Mouse (Mus musculus): Measurements from ENCODE around the gene Elmo2.
A peak's percentile ranks its signal among the peaks of the same experiment; 100 is the strongest.

Gene Elmo2

GRCm38 (mm10) chr2:165301409-165301808, 24.9 kb downstream of the Elmo2 start:
- no peak for ATAC-seq (ENCODE audit: insufficient number of reproducible peaks, low FRiP score, low TSS enrichment)

DNA sequence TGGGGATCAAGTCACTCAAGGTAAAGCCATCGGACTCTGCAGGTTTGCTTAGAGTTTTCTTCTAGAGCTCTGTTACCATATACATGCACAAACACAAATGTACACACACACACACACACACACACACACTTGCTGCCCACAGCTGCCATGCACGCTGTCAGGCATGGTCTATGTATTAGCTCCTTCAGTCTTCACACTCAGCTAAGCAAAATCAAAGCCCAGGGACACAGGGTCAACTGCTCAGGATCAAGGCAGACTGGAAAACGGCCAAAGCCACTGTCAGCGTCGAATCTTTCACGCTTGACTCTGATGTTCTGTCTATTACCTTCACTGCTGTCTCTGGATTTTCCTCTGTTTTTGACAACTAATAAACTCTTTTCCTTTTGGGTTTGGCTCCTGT, 25.4 kb downstream of the Elmo2 start:
- ATAC-seq (ENCODE audit: insufficient number of reproducible peaks, low FRiP score, low TSS enrichment), result no peak

GRCm38 (mm10) chr2:165300424-165300823, 25.9 kb downstream of the Elmo2 start:
- no peak for ATAC-seq (ENCODE audit: insufficient number of reproducible peaks, low FRiP score, low TSS enrichment)

DNA sequence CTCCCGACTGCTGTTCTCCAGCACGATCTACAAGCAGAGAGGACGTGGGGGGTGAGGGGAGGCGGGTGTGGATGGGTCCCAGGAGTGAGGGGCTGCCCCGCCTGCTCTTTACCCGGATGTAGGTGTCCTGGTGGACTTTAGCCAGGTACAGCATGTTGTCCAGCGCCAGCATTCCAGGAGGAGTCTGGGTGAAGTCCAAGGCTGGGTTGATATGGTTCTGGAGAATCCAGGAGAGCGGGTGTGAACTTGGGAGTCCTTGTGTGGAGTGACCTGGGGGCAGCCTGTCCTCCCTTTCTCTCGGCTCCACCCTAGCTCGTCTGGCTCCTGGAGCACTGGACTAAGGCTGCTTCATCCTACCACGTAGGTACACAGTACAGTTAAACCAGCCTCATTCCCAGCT, 28.9 kb downstream of the Elmo2 start:
- ATAC-seq (ENCODE audit: insufficient number of reproducible peaks, low FRiP score, low TSS enrichment), result no peak

GRCm38 (mm10) chr2:165296571-165296970, 29.7 kb downstream of the Elmo2 start:
- no peak for ATAC-seq (ENCODE audit: insufficient number of reproducible peaks, low FRiP score, low TSS enrichment)

GRCm38 (mm10) chr2:165288315-165289031, 37.8 kb downstream of the Elmo2 start:
- ATAC-seq (ENCODE audit: insufficient number of reproducible peaks, low FRiP score, low TSS enrichment), result peak; percentile 54; the same call in 1 of the 2 replicates

DNA sequence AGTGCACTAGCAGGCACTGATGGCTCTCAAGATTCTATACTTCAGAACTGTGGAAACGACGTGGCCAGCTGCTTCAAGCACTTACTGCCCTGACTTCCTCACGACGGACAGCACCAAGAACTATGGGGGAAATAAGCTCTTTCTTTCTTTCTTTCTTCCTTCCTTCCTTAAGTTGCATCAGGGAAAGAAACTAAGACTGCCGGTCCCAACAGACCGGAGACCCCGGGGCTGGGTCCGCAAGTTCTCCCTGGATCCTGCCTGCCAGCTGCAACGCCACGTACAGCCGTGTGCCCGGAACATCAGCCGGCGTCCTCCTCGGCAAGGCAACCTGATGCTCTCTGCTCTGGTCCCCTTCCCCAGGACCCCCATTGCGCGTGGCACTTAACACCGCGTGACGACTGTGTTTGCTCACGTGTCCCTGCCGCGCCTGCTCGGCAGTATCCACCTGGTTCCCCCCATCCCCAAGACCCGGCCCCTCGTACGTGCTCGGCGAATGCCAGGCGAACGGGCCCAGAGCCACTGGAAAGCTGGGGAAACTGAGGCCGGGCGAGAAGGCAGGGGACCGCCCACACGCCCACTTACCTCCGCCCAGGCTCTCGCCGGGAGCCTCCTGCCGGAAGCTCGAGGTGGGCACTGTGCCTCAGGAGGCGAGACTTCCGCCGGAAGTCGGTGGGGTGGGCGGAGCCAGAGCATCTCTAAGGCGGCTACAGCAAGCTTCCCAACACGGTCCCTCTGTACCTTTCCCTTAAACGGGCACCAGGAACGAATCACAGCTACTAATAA, 38.9 kb downstream of the Elmo2 start, which contains the start of gene Slc35c2:
Slc35c2 (minus strand) TSS at position 668 of the 783 bp plus-strand sequence.
- ATAC-seq (ENCODE audit: insufficient number of reproducible peaks, low FRiP score, low TSS enrichment), result peak; percentile 67; the same call in 1 of the 2 replicates

DNA sequence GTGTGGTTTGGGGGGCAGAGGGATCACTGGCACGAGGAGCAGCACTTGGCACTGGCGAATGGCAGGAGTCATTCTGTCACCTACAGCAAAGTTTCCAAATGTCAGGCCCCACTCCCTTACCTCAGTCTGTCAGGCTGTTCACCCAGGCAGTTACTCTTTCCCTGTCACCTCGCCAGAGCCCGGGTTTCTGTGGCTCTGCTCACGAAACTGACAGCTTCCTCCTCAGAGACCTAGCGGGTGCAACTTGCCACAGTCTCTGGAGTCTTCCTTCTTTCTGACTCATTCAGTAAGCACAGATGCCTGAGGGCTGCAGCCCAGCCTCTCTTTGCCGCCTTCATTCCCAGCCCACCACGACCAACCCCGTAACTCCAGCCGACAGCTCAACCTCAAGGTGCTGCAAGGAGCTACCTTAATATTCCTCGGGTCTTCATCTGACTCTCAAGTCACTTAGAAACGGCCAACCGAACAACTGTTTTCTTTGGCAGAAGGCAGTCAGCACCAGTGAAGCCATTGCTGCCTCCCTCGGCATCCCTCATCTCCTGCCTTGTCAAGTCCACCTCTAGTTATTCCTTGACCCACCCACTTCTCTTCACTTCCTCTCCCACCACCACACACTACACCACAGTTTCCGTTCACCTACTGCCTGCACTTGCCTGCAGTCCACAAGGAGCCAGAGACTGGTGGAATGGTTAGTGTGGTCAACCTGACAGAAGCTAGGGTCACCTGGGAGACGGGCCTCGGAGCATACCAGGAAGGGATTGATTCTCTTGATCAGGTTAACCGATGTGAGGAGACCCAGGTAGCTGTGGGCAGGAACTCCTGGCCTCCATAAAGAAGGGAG, 39.7 kb downstream of the Elmo2 start:
- ATAC-seq (ENCODE audit: insufficient number of reproducible peaks, low FRiP score, low TSS enrichment), result no peak

DNA sequence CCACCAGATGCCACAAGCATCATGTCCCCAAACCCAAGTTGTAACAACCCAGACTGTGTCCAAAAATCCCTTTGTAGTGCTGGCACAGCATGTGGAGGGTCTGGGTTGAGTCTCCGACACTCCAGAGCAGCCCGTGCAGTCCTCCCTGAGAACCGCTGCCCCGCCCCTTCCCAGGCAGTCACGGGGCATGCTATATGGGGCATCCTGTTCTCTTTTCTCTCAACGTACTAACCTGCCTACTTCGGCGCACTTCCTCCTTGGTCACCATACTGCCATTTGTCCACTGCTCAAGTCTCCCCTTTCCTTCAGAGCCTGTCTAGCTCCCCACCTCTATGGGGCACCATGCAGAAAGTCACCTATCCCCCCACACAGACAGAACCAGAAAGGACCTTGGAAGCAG, 40.7 kb downstream of the Elmo2 start:
- ATAC-seq (ENCODE audit: insufficient number of reproducible peaks, low FRiP score, low TSS enrichment), result no peak

GRCm38 (mm10) chr2:165285034-165285433, 41.2 kb downstream of the Elmo2 start:
- no peak for ATAC-seq (ENCODE audit: insufficient number of reproducible peaks, low FRiP score, low TSS enrichment)

DNA sequence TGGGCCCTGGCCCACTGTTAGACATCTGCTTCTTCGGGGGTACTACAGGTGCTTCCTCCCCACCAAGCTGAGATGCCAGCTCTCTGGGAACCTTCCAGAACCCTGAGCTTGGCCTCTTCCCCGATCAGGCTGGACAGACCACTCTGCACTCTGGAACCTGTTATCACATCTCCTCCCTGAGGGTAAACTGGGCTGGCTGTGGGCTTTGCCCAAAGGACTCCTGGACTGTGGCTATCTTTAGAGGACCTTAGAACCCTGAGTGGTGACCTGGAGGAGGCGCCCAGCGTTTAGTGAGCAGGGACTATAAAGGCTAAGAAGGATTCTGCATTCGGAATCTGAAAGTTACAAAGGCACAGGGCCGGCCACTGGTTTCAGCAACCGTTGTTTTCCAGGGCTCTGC, 41.9 kb downstream of the Elmo2 start:
- ATAC-seq (ENCODE audit: insufficient number of reproducible peaks, low FRiP score, low TSS enrichment), result no peak

- ATAC-seq (ENCODE audit: insufficient number of reproducible peaks, low FRiP score, low TSS enrichment), result no peak
Observed at GRCm38 (mm10) chr2:165283644-165284043, 42.6 kb downstream of the Elmo2 start.

DNA sequence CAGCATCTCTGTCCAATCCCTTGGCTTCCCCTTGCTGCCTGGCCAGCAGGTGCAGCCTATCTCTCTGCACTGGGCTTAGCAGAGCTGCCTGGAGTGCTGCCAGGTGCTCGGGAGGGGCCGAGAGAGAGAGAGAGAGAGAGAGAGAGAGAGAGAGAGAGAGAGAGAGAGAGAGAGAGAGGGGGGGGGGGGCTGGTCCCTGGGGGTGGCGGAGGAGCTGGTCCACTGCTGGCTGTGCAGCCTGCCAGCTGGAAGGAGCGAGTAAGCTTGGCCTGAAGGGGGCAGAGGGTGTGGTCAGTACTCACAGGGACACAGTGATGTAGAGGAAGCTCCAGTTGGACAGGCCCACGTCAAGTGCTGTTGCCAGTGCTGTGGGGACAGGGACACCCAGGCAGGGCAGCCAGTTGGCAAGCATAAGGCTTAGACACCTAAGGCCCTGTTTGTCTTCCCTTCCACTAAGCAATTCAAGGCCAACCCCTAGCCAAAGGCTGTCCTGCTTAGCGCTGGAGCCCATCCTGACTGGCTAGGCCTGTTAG, 44.4 kb downstream of the Elmo2 start:
- ATAC-seq (ENCODE audit: insufficient number of reproducible peaks, low FRiP score, low TSS enrichment), result peak; percentile 43; the same call in 1 of the 2 replicates

DNA sequence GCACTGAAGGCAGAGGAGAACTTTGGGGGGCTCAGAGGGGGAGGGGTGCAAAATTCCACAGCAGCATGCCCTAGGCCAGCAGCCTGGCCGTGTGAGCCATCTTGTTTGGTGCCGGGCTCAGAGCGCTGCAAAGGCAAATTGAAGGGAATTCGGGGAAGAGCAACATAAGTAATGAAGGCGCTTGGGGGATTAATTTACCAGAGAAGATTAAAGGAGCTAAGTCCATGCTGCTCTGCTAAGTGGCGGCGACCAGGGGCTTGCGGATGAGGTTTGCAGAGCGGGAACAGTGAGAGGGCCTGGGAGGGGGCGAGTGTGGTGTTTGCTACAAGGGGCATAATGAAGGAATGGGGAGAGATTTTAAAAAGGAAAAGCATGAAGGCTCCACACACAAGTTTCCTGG, 46.9 kb downstream of the Elmo2 start:
- ATAC-seq (ENCODE audit: insufficient number of reproducible peaks, low FRiP score, low TSS enrichment), result no peak

DNA sequence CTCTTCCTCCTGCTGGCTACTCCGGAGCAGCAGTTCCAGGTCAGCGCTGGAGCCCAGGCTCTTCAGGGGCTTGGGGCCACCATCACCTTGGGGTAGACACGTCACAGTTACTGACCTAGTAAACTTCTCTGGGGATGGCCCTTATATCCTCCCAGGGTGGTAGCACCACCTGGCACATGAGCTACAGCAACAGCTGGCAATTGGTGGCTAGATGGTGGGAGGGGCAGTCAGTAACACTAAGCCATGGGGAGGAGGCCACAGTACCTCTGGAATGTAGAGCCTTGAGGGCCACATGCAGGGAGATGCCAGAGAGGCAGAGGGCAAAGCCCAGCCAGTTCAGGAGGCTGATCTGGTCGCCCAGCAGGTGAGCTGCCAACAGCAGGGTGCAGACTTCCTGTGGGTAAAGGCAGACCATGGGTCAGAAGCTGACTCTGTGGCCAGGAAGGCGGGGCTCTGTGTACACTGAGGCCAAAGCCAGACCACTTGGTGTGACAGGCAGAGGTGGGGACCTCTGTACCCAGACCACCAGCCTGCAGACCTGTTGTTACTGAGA, 49.0 kb downstream of the Elmo2 start:
- no peak for ATAC-seq (ENCODE audit: insufficient number of reproducible peaks, low FRiP score, low TSS enrichment)

DNA sequence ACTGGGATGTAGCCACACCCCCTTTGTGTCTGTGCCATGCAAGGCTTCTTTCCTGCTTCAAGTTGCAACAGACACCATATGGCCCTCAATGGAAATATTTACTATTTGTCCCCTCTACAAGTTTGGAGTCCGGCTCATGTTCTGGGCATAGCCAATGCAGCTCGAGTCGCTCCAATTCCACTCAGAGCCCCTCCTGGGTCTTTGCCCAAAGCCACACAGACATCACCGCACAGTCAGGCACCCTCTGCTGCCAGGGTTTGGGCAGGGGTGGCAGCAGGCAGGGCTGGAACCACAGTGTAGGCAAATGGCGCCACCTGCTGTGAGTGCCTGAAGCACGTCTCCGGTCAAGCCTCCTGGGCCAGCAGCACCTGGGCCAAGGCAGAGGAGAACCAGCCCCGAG, 50.5 kb downstream of the Elmo2 start:
- ATAC-seq (ENCODE audit: insufficient number of reproducible peaks, low FRiP score, low TSS enrichment), result peak; percentile 76

- ATAC-seq (ENCODE audit: insufficient number of reproducible peaks, low FRiP score, low TSS enrichment), result peak; percentile 15; the same call in 1 of the 2 replicates
Observed at GRCm38 (mm10) chr2:165275124-165275640, 51.1 kb downstream of the Elmo2 start.

DNA sequence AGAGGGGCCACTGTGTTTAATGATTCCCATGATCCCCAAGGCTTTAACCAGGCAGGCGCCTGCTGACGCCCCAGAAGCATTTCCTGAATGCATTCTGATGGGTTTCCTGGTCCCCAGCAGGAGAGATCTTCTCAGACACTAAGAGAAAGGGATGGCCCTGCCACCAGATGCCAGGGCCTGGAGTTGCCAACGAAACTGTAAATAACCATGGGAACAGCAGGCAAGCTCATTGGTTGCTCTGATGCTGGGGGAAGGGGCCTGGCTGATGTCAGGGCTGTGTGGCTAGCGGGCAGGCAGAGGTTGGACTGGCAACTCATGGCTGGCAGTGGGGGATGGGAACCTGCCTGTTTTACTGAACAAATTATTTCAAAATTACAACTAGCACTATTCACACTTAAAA, 52.7 kb downstream of the Elmo2 start:
- ATAC-seq (ENCODE audit: insufficient number of reproducible peaks, low FRiP score, low TSS enrichment), result no peak

DNA sequence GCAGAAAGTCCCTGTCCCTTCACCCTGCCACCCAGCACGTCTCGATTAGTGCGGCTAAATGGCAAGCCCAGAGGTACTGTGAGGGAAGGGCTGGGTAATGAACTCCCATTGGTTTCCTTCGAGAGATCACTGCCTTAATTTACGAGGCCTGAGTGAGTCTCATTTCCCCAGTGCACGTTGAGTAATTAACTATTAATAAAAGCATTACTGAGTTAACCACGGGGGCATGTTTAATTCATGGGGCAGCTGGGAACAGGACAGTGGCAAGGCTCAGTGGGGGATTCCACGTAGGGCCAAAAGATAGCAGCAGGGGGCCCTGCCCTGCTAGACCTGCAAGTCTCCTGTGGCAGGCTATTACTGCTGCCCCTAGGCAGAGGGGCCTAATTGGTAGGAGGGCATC, 55.0 kb downstream of the Elmo2 start:
- no peak for ATAC-seq (ENCODE audit: insufficient number of reproducible peaks, low FRiP score, low TSS enrichment)

- no peak for ATAC-seq (ENCODE audit: insufficient number of reproducible peaks, low FRiP score, low TSS enrichment)
Observed at GRCm38 (mm10) chr2:165270858-165271257, 55.4 kb downstream of the Elmo2 start.

Measured in cerebellum, adult (tissue).